Comparison of ENCODE assay signal across 22 mouse cellular contexts in the genomic region with DNA sequence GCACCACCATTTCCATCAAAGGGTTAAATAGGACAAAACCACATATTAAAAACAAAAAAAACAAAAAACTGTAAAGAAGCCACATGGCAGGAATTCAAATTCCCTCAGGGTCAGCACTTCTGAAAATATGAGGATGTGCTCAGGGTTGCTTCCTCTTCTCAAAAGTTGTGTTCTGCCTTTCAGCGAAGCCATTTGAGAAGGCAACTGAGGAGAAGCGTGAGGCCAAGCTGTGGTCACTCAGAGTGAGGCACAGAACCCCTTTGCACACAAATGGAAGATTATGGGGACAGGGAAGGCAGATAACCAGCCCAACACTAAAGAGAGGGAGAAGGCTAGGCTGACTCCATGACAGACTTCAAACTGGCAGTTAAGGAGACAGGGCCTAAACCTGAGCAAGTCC.
DNase-seq lines count a peak whose midpoint lies in the region; ATAC-seq lines count a peak whose summit lies in the region.
"Had no signal": no experiment of that assay in that cellular context is flagged by ENCODE, and none has a peak within 500 bp of the region (broad histone marks: within the 10 kb centered on the region; RNA-seq: fewer than 3 reads in every experiment).

No protein-coding gene starts in this region.

- no peaks in the 10 kb centered on the region for H3K36me3 ChIP-seq in embryonic facial prominence, embryonic 14.5 days (ENCODE audit: control insufficient read depth, insufficient read depth, low read length)
- no peaks in the 10 kb centered on the region for H3K36me3 ChIP-seq in embryonic facial prominence, embryonic 10.5 days (replicated peaks)
- no peaks in the 10 kb centered on the region for H3K36me3 ChIP-seq in forebrain, embryonic 15.5 days
- H3K36me3 ChIP-seq: embryonic facial prominence, embryonic 15.5 days; heart, embryonic 12.5 days; hindbrain, embryonic 13.5 days; limb, embryonic 13.5 days; midbrain, embryonic 12.5 days; stomach, embryonic 15.5 days had no signal

- WGBS in embryonic facial prominence, embryonic 14.5 days: 41% methylated on average over 2 of the region's 2 CpGs
- 82% methylated on average over 2 of the region's 2 CpGs for WGBS in embryonic facial prominence, embryonic 10.5 days
- 83% methylated on average over 2 of the region's 2 CpGs for WGBS in forebrain, embryonic 15.5 days

- ATAC-seq in embryonic facial prominence, embryonic 14.5 days (ENCODE audit: low read depth): no peak
- ATAC-seq in common myeloid progenitor, adult 5-6 weeks (replicated peaks; ENCODE audit: low read depth, poor library complexity, severe bottlenecking): peak; percentile 42
- ATAC-seq in forebrain, embryonic 15.5 days (replicated peaks): no peak
- ATAC-seq: inflammation-experienced regulatory T-cells, adult 6 months had no signal

- H3K4me1 ChIP-seq in embryonic facial prominence, embryonic 14.5 days (ENCODE audit: control insufficient read depth, insufficient read depth, low read length): peaks cover 8% of the 10 kb centered on the region
- H3K4me1 ChIP-seq in embryonic facial prominence, embryonic 10.5 days: peaks cover 13% of the 10 kb centered on the region
- H3K4me1 ChIP-seq in forebrain, embryonic 15.5 days: peaks cover 15% of the 10 kb centered on the region

- no peak overlapping the region for H3K4me2 ChIP-seq in embryonic facial prominence, embryonic 14.5 days (ENCODE audit: low read depth, low read length)
- no peak overlapping the region for H3K4me2 ChIP-seq in forebrain, embryonic 15.5 days (replicated peaks)
- H3K4me2 ChIP-seq: embryonic facial prominence, embryonic 15.5 days; heart, embryonic 12.5 days; hindbrain, embryonic 13.5 days; limb, embryonic 13.5 days; midbrain, embryonic 12.5 days; stomach, embryonic 15.5 days had no signal

- no peaks in the 10 kb centered on the region for H3K27me3 ChIP-seq in embryonic facial prominence, embryonic 14.5 days (replicated peaks; ENCODE audit: control insufficient read depth, insufficient read depth, low read length)
- peaks cover 5% of the 10 kb centered on the region; the same call in 1 of the 2 replicates for H3K27me3 ChIP-seq in embryonic facial prominence, embryonic 10.5 days (replicated peaks; ENCODE audit: low read depth, poor library complexity, severe bottlenecking)
- H3K27me3 ChIP-seq in forebrain, embryonic 15.5 days: no peaks in the 10 kb centered on the region
- H3K27me3 ChIP-seq: embryonic facial prominence, embryonic 15.5 days; heart, embryonic 12.5 days; limb, embryonic 13.5 days; stomach, embryonic 15.5 days had no signal

- H3K9ac ChIP-seq in embryonic facial prominence, embryonic 14.5 days (ENCODE audit: low read depth, low read length): no peak overlapping the region
- no peak overlapping the region for H3K9ac ChIP-seq in forebrain, embryonic 15.5 days (replicated peaks)
- H3K9ac ChIP-seq: embryonic facial prominence, embryonic 15.5 days; heart, embryonic 12.5 days; hindbrain, embryonic 13.5 days; limb, embryonic 13.5 days; midbrain, embryonic 12.5 days; stomach, embryonic 15.5 days had no signal

- no peak overlapping the region for H3K4me3 ChIP-seq in embryonic facial prominence, embryonic 14.5 days (ENCODE audit: low read depth, low read length)
- H3K4me3 ChIP-seq in embryonic facial prominence, embryonic 10.5 days: no peak overlapping the region
- no peak overlapping the region for H3K4me3 ChIP-seq in forebrain, embryonic 15.5 days
- H3K4me3 ChIP-seq: embryonic facial prominence, embryonic 15.5 days; heart, embryonic 12.5 days; hindbrain, embryonic 13.5 days; limb, embryonic 13.5 days; midbrain, embryonic 12.5 days; myocyte; stomach, embryonic 15.5 days had no signal

- H3K27ac ChIP-seq in embryonic facial prominence, embryonic 14.5 days (replicated peaks; ENCODE audit: low read depth, low read length): no peak overlapping the region
- H3K27ac ChIP-seq in embryonic facial prominence, embryonic 10.5 days (replicated peaks): no peak overlapping the region
- no peak overlapping the region for H3K27ac ChIP-seq in forebrain, embryonic 15.5 days (replicated peaks)
- H3K27ac ChIP-seq: embryonic facial prominence, embryonic 15.5 days; hindbrain, embryonic 13.5 days; limb, embryonic 13.5 days; midbrain, embryonic 12.5 days; stomach, embryonic 15.5 days had no signal

- H3K9me3 ChIP-seq in embryonic facial prominence, embryonic 14.5 days (ENCODE audit: control insufficient read depth, low read length): 0 out of 2 replicates have a peak, but pooled peaks cover 8% of the 10 kb centered on the region
- no peaks in the 10 kb centered on the region for H3K9me3 ChIP-seq in embryonic facial prominence, embryonic 10.5 days
- H3K9me3 ChIP-seq in forebrain, embryonic 15.5 days: no peaks in the 10 kb centered on the region
- H3K9me3 ChIP-seq: embryonic facial prominence, embryonic 15.5 days; heart, embryonic 12.5 days; midbrain, embryonic 12.5 days; stomach, embryonic 15.5 days had no signal

- DNase-seq in embryonic facial prominence, embryonic 14.5 days (ENCODE audit: low spot score): peak; percentile 26
- DNase-seq in embryonic facial prominence, embryonic 10.5 days (ENCODE audit: low spot score): no peak
- DNase-seq in kidney, postnatal 14 days: peak; percentile 21
- no peak for DNase-seq in kidney, adult 9 months
- peak; percentile 12 for DNase-seq in 416B (ENCODE audit: low read depth)
- DNase-seq in left cerebral cortex, adult 11 months (ENCODE audit: low spot score): no peak
- DNase-seq: adrenal gland, adult 8-10 months; cerebellum, adult 11 months; cerebellum, postnatal 10 days; gastrocnemius, postnatal 10 days; heart, postnatal 14 days; thymus, adult 2 months had no signal

Comparison
In these comparisons a context has a peak if more than half of its experiments do, and no peak if none do; other contexts are left out.
1. DNase-seq: peak in embryonic facial prominence, embryonic 14.5 days (single experiment), kidney, postnatal 14 days (single experiment) and 416B (single experiment); none in embryonic facial prominence, embryonic 10.5 days (single experiment), kidney, adult 9 months (single experiment) and left cerebral cortex, adult 11 months (single experiment).